Mouse (Mus musculus): ENCODE results near the gene Cpsf7. TPM values are rescaled to one million over a fixed set of nuclear protein-coding genes. Genes with fewer than 3 reads are reported as not detected.

Cpsf7 gene
- polyA plus RNA-seq, 1 experiment = 90.6 TPM

Other genes with a start within 250 kb of the Cpsf7 start
- 46.8 and 52.7 TPM in 2 replicates for gene Dagla, start 220.4 kb upstream of the Cpsf7 start, polyA plus RNA-seq (2012; rRNA removed)
- gene Syt7, start 136.2 kb upstream of the Cpsf7 start, polyA plus RNA-seq (2012; rRNA removed) = 187 and 212 TPM in 2 replicates
- 4.7 and 7.8 TPM in 2 replicates for gene Lrrc10b, start 67.8 kb upstream of the Cpsf7 start, polyA plus RNA-seq (2012; rRNA removed)
- 0.84 and 1.2 TPM in 2 replicates for gene Ppp1r32, start 42.3 kb upstream of the Cpsf7 start, polyA plus RNA-seq (2012; rRNA removed)
- 57.7 and 61.9 TPM in 2 replicates for gene Sdhaf2, start 876 bp downstream of the Cpsf7 start, polyA plus RNA-seq (2012; rRNA removed)
- gene Tmem216, start 31.0 kb downstream of the Cpsf7 start, polyA plus RNA-seq (2012; rRNA removed) = 21.4 and 22.2 TPM in 2 replicates
- 13.9 and 14.1 TPM in 2 replicates for gene Cyb561a3, start 51.9 kb downstream of the Cpsf7 start, polyA plus RNA-seq (2012; rRNA removed)
- 21.2 and 22.3 TPM in 2 replicates for gene Tmem138, start 52.1 kb downstream of the Cpsf7 start, polyA plus RNA-seq (2012; rRNA removed)
- gene Ddb1, start 80.1 kb downstream of the Cpsf7 start, polyA plus RNA-seq (2012; rRNA removed) = 126 and 138 TPM in 2 replicates
- gene Tkfc, start 80.4 kb downstream of the Cpsf7 start, polyA plus RNA-seq (2012; rRNA removed) = 14.4 and 15.0 TPM in 2 replicates
- gene Vwce, start 108.9 kb downstream of the Cpsf7 start, polyA plus RNA-seq (2012; rRNA removed) = 0.99 and 1.4 TPM in 2 replicates
- 0.17 and 0.46 TPM in 2 replicates for gene Pga5, start 152.8 kb downstream of the Cpsf7 start, polyA plus RNA-seq (2012; rRNA removed)
- gene Vps37c, start 163.5 kb downstream of the Cpsf7 start, polyA plus RNA-seq (2012; rRNA removed) = 22.6 and 25.1 TPM in 2 replicates
- 0.14 and 0.17 TPM in 2 replicates for gene Cd5, start 213.7 kb downstream of the Cpsf7 start, polyA plus RNA-seq (2012; rRNA removed)